Mouse (Mus musculus) stomach, postnatal 0 days (tissue): ENCODE measurements at regions not wholly inside any gene's neighbourhood (a gene's known extent, or its start where the extent isn't known, plus 50 kb on each side); places are given as distances from the start of the nearest gene placed in this dataset.

Experiments
- CTCF ChIP-seq: IDR thresholded peaks from 2 replicates; pipeline ENCODE4 v1.5.1; 2016; ENCODE audit warnings: antibody characterized with exemption, low read depth, mild to moderate bottlenecking, moderate library complexity
- EP300 ChIP-seq: optimal IDR thresholded peaks from 2 replicates; pipeline ENCODE3; 2016; ENCODE audit warnings: antibody characterized with exemption

DNA sequence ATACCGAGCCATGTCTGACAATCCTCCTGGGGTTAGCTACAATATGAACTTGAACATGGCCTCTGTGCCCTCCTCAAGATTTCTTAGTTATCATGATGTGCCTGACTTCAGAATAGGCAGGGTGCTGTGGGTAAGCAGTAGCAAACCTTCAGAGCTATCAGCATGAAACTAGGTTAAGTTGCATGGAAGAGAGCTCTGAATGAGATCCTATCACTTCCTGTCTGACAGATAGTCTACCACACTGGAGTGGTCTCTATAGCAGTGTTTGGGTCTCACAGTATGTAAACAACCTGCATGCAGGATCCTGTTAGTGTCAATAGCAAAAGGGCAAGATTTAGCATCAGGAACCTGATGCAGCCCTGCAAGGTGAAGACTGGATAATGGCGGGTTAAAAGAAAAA, 1092.3 kb downstream of the Gsdmc2 start:
- TF ChIP-seq EP300 (no peak), CTCF (no peak)
